Mouse (Mus musculus): ENCODE results near the gene Basp1. TPM values are rescaled to one million over a fixed set of nuclear protein-coding genes. Genes with fewer than 3 reads are reported as not detected.

Gene Basp1
- polyA plus RNA-seq, 1 experiment from 2014 or later: 51.6 TPM

GRCm38 (mm10) chr15:25380051-25380450 lies 33.5 kb downstream of the Basp1 start:
- Histone ChIP-seq H3K4me2 (replicated peaks) (no peak overlapping the region), H3K4me3 (no peak overlapping the region), H3K27me3 (no peaks in the 10 kb centered on the region), H3K9ac (no peak overlapping the region), H3K9me3 (no peaks in the 10 kb centered on the region), H3K4me1 (peaks cover 17% of the 10 kb centered on the region; the same call in 1 of the 2 replicates), H3K36me3 (peaks cover 23% of the 10 kb centered on the region), H3K27ac (no peak overlapping the region)
- no peak for ATAC-seq (ENCODE audit: low FRiP score, low read depth)
- 84% methylated on average over 5 of the region's 5 CpGs for WGBS

GRCm38 (mm10) chr15:25378707-25379106 lies 34.9 kb downstream of the Basp1 start:
- H3K4me3 ChIP-seq: no peak overlapping the region
- H3K9me3 ChIP-seq: no peaks in the 10 kb centered on the region
- WGBS: 89% methylated on average over 8 of the region's 8 CpGs
- no peak overlapping the region for H3K27ac ChIP-seq
- peaks cover 17% of the 10 kb centered on the region; the same call in 1 of the 2 replicates for H3K4me1 ChIP-seq
- no peak for ATAC-seq (ENCODE audit: low FRiP score, low read depth)
- H3K27me3 ChIP-seq: no peaks in the 10 kb centered on the region
- H3K9ac ChIP-seq: no peak overlapping the region
- peaks cover 23% of the 10 kb centered on the region for H3K36me3 ChIP-seq
- H3K4me2 ChIP-seq (replicated peaks): no peak overlapping the region

DNA sequence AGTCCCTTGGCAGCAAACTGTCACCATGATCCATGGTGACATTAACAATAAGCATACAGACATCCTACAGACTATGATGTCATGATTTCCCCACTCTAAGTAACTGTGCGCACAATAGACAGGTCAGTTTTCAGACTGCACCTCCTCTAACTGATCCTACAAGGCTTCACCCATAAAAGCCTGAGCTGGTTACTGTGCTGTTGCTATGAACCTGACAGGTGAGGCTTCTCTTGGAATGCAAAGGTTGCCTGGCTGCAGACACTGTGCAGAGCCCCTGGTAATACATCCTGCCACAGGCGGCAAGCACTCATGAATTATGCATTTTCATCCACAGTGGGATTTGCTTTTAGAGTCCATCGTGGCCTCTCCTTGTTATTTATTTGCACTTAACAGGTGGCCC lies 36.6 kb downstream of the Basp1 start:
- no peak overlapping the region for H3K4me3 ChIP-seq
- no peak overlapping the region for H3K4me2 ChIP-seq (replicated peaks)
- H3K27ac ChIP-seq: no peak overlapping the region
- no peak for ATAC-seq (ENCODE audit: low FRiP score, low read depth)
- H3K27me3 ChIP-seq: no peaks in the 10 kb centered on the region
- 77% methylated on average over 3 of the region's 3 CpGs for WGBS
- H3K36me3 ChIP-seq: peaks cover 9% of the 10 kb centered on the region
- H3K9me3 ChIP-seq: no peaks in the 10 kb centered on the region
- H3K9ac ChIP-seq: no peak overlapping the region
- H3K4me1 ChIP-seq: peaks cover 17% of the 10 kb centered on the region

GRCm38 (mm10) chr15:25373486-25373885 lies 40.1 kb downstream of the Basp1 start:
- no peaks in the 10 kb centered on the region for H3K27me3 ChIP-seq
- no peak overlapping the region for H3K4me3 ChIP-seq
- 75% methylated on average over 3 of the region's 3 CpGs for WGBS
- H3K36me3 ChIP-seq: peaks cover 7% of the 10 kb centered on the region; the same call in 1 of the 2 replicates
- H3K27ac ChIP-seq: no peak overlapping the region
- H3K4me2 ChIP-seq (replicated peaks): no peak overlapping the region
- H3K9me3 ChIP-seq: no peaks in the 10 kb centered on the region
- H3K9ac ChIP-seq: no peak overlapping the region
- no peak for ATAC-seq (ENCODE audit: low FRiP score, low read depth)
- H3K4me1 ChIP-seq: peaks cover 24% of the 10 kb centered on the region

DNA sequence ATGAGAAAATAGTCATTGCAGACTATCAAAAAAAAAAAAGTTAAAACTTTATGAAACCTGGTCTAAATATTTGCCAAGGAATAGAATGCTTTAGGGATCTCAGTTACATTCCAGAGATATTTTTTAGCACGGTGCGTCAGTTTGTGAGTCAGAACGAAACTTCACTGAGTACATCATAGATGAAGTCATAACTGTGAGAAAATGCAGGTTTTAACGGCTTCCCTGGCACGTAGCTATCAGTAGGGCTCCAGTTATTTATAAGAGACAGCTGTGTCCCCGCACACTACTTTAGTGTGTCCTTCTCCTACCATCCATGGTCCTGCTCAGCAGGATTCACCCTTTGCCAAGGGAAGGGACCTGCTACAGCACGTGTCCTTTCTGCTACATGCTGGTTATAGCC lies 44.0 kb downstream of the Basp1 start:
- Histone ChIP-seq H3K27ac (no peak overlapping the region), H3K4me2 (replicated peaks) (no peak overlapping the region), H3K9me3 (no peaks in the 10 kb centered on the region), H3K36me3 (peaks cover 6% of the 10 kb centered on the region), H3K9ac (no peak overlapping the region), H3K4me1 (peaks cover 27% of the 10 kb centered on the region), H3K27me3 (no peaks in the 10 kb centered on the region), H3K4me3 (no peak overlapping the region)
- peak; percentile 50 for ATAC-seq (ENCODE audit: low FRiP score, low read depth)
- 48% methylated on average over 7 of the region's 7 CpGs for WGBS

DNA sequence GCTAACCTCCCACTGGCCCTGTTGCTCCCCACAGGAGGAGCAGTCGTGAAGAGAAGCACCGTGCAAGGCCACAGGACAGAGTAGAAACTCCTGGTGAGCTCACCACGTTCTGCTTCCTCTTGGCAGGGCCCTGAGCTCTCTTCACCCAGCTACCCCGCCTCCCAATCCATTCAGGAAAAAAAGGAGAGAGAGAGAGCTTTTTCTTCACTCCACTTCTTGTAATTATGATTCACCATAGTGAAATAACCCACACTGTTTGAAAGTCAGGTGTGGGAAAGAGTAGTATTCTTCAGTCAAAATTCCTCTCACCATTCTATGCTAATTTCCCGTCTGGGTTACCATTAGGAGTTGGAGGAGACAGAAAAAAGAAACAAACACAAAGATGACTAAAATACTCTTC lies 48.1 kb downstream of the Basp1 start:
- H3K4me3 ChIP-seq: no peak overlapping the region
- no peak overlapping the region for H3K9ac ChIP-seq
- H3K4me1 ChIP-seq: peaks cover 36% of the 10 kb centered on the region
- 43% methylated on average over 5 of the region's 5 CpGs for WGBS
- peaks cover 15% of the 10 kb centered on the region for H3K36me3 ChIP-seq
- H3K27me3 ChIP-seq: no peaks in the 10 kb centered on the region
- no peak overlapping the region for H3K27ac ChIP-seq
- H3K4me2 ChIP-seq (replicated peaks): no peak overlapping the region
- ATAC-seq (ENCODE audit: low FRiP score, low read depth): no peak
- no peaks in the 10 kb centered on the region for H3K9me3 ChIP-seq

- Histone ChIP-seq H3K4me3 (peak overlapping the region; percentile 40), H3K36me3 (peaks cover 15% of the 10 kb centered on the region), H3K27me3 (no peaks in the 10 kb centered on the region), H3K4me1 (peaks cover 34% of the 10 kb centered on the region), H3K4me2 (replicated peaks) (peak overlapping the region; percentile 63), H3K9me3 (no peaks in the 10 kb centered on the region), H3K9ac (peak overlapping the region; percentile 68), H3K27ac (no peak overlapping the region)
- no peak for ATAC-seq (ENCODE audit: low FRiP score, low read depth)
- WGBS: 33% methylated on average over 23 of the region's 23 CpGs
Measured at GRCm38 (mm10) chr15:25364819-25365463, 48.6 kb downstream of the Basp1 start.

DNA sequence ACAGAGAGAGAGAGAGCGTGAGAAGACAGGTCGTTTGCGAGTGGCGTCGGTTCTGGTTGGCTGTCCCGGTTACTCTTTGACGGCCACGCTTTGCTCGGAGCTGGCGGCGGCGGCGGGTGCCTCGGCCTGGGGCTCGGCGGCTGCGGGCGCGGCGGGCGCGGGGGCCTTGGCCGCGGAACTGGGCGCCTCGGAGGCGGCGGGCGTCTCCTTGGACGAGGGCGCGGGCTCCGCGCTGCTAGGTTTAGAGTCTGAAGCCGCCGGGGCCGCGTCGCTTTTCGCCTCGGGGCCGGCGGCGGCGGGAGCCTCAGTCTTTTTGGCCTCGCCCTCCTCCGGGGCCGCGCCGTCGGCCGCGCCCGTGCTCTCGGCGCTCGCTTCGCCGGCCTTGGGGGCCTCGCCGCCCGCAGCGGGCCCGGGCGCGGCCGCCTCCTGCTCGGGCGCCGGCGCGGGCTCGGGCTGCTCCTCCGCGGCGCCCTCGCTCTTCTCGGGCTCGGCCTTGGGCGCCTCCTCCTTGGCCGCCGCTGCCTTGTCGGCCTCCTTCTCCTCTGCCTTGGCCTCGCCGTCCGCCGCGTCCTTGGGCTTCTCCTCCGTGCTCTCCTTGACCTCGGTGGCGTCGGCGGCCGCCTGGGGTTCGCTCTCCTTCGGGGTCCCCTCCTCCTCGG lies 49.3 kb downstream of the Basp1 start:
- WGBS: 23% methylated on average over 93 of the region's 97 CpGs
- H3K27ac ChIP-seq: no peak overlapping the region
- H3K9me3 ChIP-seq: no peaks in the 10 kb centered on the region
- peak overlapping the region; percentile 68 for H3K9ac ChIP-seq
- no peaks in the 10 kb centered on the region for H3K27me3 ChIP-seq
- peaks cover 15% of the 10 kb centered on the region for H3K36me3 ChIP-seq
- peak overlapping the region; percentile 63 for H3K4me2 ChIP-seq (replicated peaks)
- peaks cover 29% of the 10 kb centered on the region for H3K4me1 ChIP-seq
- H3K4me3 ChIP-seq: peak overlapping the region; percentile 40
- ATAC-seq (ENCODE audit: low FRiP score, low read depth): peak; percentile 52; the same call in 1 of the 2 replicates

GRCm38 (mm10) chr15:25363636-25364035 lies 49.9 kb downstream of the Basp1 start:
- no peak overlapping the region for H3K4me3 ChIP-seq
- no peak for ATAC-seq (ENCODE audit: low FRiP score, low read depth)
- WGBS: 83% methylated on average over 9 of the region's 9 CpGs
- peaks cover 22% of the 10 kb centered on the region; the same call in 1 of the 2 replicates for H3K4me1 ChIP-seq
- H3K36me3 ChIP-seq: peaks cover 15% of the 10 kb centered on the region
- no peak overlapping the region for H3K9ac ChIP-seq
- no peak overlapping the region for H3K27ac ChIP-seq
- no peak overlapping the region for H3K4me2 ChIP-seq (replicated peaks)
- no peaks in the 10 kb centered on the region for H3K9me3 ChIP-seq
- no peaks in the 10 kb centered on the region for H3K27me3 ChIP-seq

- no peaks in the 10 kb centered on the region for H3K27me3 ChIP-seq
- no peak overlapping the region for H3K9ac ChIP-seq
- no peaks in the 10 kb centered on the region for H3K9me3 ChIP-seq
- no peak overlapping the region for H3K27ac ChIP-seq
- H3K36me3 ChIP-seq: peaks cover 15% of the 10 kb centered on the region
- no peak overlapping the region for H3K4me2 ChIP-seq (replicated peaks)
- no peak overlapping the region for H3K4me3 ChIP-seq
- H3K4me1 ChIP-seq: peaks cover 22% of the 10 kb centered on the region; the same call in 1 of the 2 replicates
- ATAC-seq (ENCODE audit: low FRiP score, low read depth): no peak
- WGBS: 46% methylated on average over 5 of the region's 5 CpGs
Measured at GRCm38 (mm10) chr15:25360825-25361224, 52.7 kb downstream of the Basp1 start.

- no peak overlapping the region for H3K4me3 ChIP-seq
- H3K9ac ChIP-seq: no peak overlapping the region
- H3K9me3 ChIP-seq: no peaks in the 10 kb centered on the region
- ATAC-seq (ENCODE audit: low FRiP score, low read depth): no peak
- peaks cover 7% of the 10 kb centered on the region; the same call in 1 of the 2 replicates for H3K4me1 ChIP-seq
- WGBS: 32% methylated on average over 14 of the region's 14 CpGs
- peaks cover 4% of the 10 kb centered on the region for H3K36me3 ChIP-seq
- peak overlapping the region; percentile 36; the same call in 1 of the 2 replicates for H3K4me2 ChIP-seq (replicated peaks)
- H3K27me3 ChIP-seq: no peaks in the 10 kb centered on the region
- H3K27ac ChIP-seq: no peak overlapping the region
Measured at GRCm38 (mm10) chr15:25358680-25359097, 54.9 kb downstream of the Basp1 start.

GRCm38 (mm10) chr15:25355339-25355738 lies 58.2 kb downstream of the Basp1 start:
- Histone ChIP-seq H3K27me3 (no peaks in the 10 kb centered on the region), H3K9me3 (no peaks in the 10 kb centered on the region), H3K36me3 (no peaks in the 10 kb centered on the region), H3K9ac (no peak overlapping the region), H3K4me2 (replicated peaks) (no peak overlapping the region), H3K27ac (no peak overlapping the region), H3K4me3 (no peak overlapping the region), H3K4me1 (0 out of 2 replicates have a peak, but pooled peaks cover 1% of the 10 kb centered on the region)
- WGBS: 88% methylated on average over 5 of the region's 5 CpGs
- ATAC-seq (ENCODE audit: low FRiP score, low read depth): no peak
